Mouse (Mus musculus) embryonic stem cell, embryonic (primary cell): Measurements from ENCODE around the gene Setd1a.

Source experiments
- CTCF ChIA-PET, 4 experiments: fragments of 300-600 bp in 2 of 4; fragments of 350-600 bp in 2 of 4; sonication (Branson Sonifier 250); formaldehyde crosslinking; loops; one replicate each; lab custom pipeline; 2022; ENCODE audit warnings: inconsistent platforms in 2 of 4; lab: Charles Lee
- POLR2A ChIA-PET, 4 experiments: fragments of 300-600 bp in 2 of 4; fragments of 350-600 bp in 2 of 4; sonication (Branson Sonifier 250); formaldehyde crosslinking; loops; one replicate each; lab custom pipeline; 2022; ENCODE audit warnings: antibody characterized with exemption in 4 of 4, inconsistent platforms in 1 of 4; lab: Charles Lee

The Setd1a gene

GRCm38 (mm10) chr7:127822494-127822893, 46.0 kb downstream of the Setd1a start:
- ChIA-PET POLR2A (interaction anchor here in 2 of 4 experiments (0.8 to 1.9 kb wide), 3 partner anchors 15 to 47 kb away, joined by 3 to 4 read pairs (median 4); no protein-coding TSS in a partner anchor), CTCF (interaction anchor here in 3 of 4 experiments (0.5 to 1.0 kb wide), 5 partner anchors 15 to 113 kb away, joined by 3 to 21 read pairs (median 4); partner anchors contain the start of gene Vkorc1 (in 1 of the 3))

- POLR2A ChIA-PET, result interaction anchor here in 3 of 4 experiments (0.6 to 1.9 kb wide), 12 partner anchors 14 to 182 kb away, joined by 3 to 4 read pairs (median 3); no protein-coding TSS in a partner anchor
- CTCF ChIA-PET, result interaction anchor here in 3 of 4 experiments (0.5 to 1.6 kb wide), 11 partner anchors 8 to 121 kb away, joined by 3 to 7 read pairs (median 3); partner anchors contain the start of genes Hsd3b7 (in 2 of the 3) and Vkorc1 (in 1 of the 3)
Observed at GRCm38 (mm10) chr7:127823236-127824171, 47.0 kb downstream of the Setd1a start.

- ChIA-PET CTCF (interaction anchor here (0.5 to 1.6 kb wide), 14 partner anchors 9 to 233 kb away, joined by 3 to 7 read pairs (median 3); partner anchors contain the start of gene Hsd3b7 (in 1 of the 4)), POLR2A (interaction anchor here in 3 of 4 experiments (0.5 to 1.9 kb wide), 13 partner anchors 16 to 181 kb away, joined by 3 to 4 read pairs (median 3); no protein-coding TSS in a partner anchor)
Observed at GRCm38 (mm10) chr7:127824176-127824871, 47.9 kb downstream of the Setd1a start, which contains the start of the genes Stx4a and Stx1b. Gene Stx4a, plus strand, starts transcription at chr7:127824294. Gene Stx1b, minus strand, starts transcription at chr7:127824549.

GRCm38 (mm10) chr7:127835550-127835949, 59.1 kb downstream of the Setd1a start:
- CTCF ChIA-PET, result no interaction called here
- POLR2A ChIA-PET, result no interaction called here

GRCm38 (mm10) chr7:127837473-127837872, 61.0 kb downstream of the Setd1a start:
- ChIA-PET POLR2A (interaction anchor here in 2 of 4 experiments (0.6 to 2.2 kb wide), 11 partner anchors 9 to 49 kb away, joined by 3 to 5 read pairs (median 4); no protein-coding TSS in a partner anchor), CTCF (interaction anchor here (0.6 to 1.5 kb wide), 7 partner anchors 12 to 180 kb away, joined by 3 to 21 read pairs (median 3); no protein-coding TSS in a partner anchor)

- CTCF ChIA-PET, result interaction anchor here (0.6 to 1.5 kb wide), 7 partner anchors 11 to 181 kb away, joined by 3 to 8 read pairs (median 3); no protein-coding TSS in a partner anchor
Observed at GRCm38 (mm10) chr7:127837878-127838277, 61.4 kb downstream of the Setd1a start.

GRCm38 (mm10) chr7:127840031-127840430, 63.6 kb downstream of the Setd1a start:
- ChIA-PET CTCF (interaction anchor here in 3 of 4 experiments (0.6 to 2.2 kb wide), 7 partner anchors 9 to 1008 kb away, joined by 3 to 13 read pairs (median 4); partner anchors contain the start of gene Hsd3b7 (in 1 of the 3)), POLR2A (interaction anchor here in 3 of 4 experiments (0.6 to 3.5 kb wide), 28 partner anchors 9 to 273 kb away, joined by 3 to 16 read pairs (median 6); partner anchors contain the start of genes Fus (in 2 of the 3), Zfp646 (in 2 of the 3), Zfp668 (in 2 of the 3) and Ctf1 (in 1 of the 3))

More at GRCm38 (mm10) chr7:127837878-127838277, 61.4 kb downstream of the Setd1a start:
- POLR2A ChIA-PET, result interaction anchor here in 3 of 4 experiments (0.6 to 2.2 kb wide), 11 partner anchors 8 to 54 kb away, joined by 3 to 5 read pairs (median 4); no protein-coding TSS in a partner anchor

GRCm38 (mm10) chr7:127840886-127841285, 64.4 kb downstream of the Setd1a start:
- POLR2A ChIA-PET, result interaction anchor here in 3 of 4 experiments (0.5 to 3.5 kb wide), 70 partner anchors 8 to 495 kb away, joined by 3 to 16 read pairs (median 4); partner anchors contain the start of genes Zfp646 (in 3 of the 3), Fus (in 2 of the 3), Kat8 (in 2 of the 3) and Setd1a (in 2 of the 3)
- CTCF ChIA-PET, result interaction anchor here in 3 of 4 experiments (0.6 to 2.2 kb wide), 16 partner anchors 10 to 253 kb away, joined by 3 to 14 read pairs (median 4); partner anchors contain the start of genes Ccdc189 (in 1 of the 3), Hsd3b7 (in 1 of the 3), Rnf40 (in 1 of the 3) and Zfp646 (in 1 of the 3)

GRCm38 (mm10) chr7:127841340-127842000, 65.0 kb downstream of the Setd1a start:
- ChIA-PET CTCF (interaction anchor here (0.5 to 2.2 kb wide), 16 partner anchors 11 to 253 kb away, joined by 3 to 14 read pairs (median 4); partner anchors contain the start of genes Bcl7c (in 1 of the 4), Ccdc189 (in 1 of the 4), Hsd3b7 (in 1 of the 4) and Rnf40 (in 1 of the 4)), POLR2A (interaction anchor here in 3 of 4 experiments (0.5 to 3.5 kb wide), 73 partner anchors 8 to 496 kb away, joined by 3 to 16 read pairs (median 4); partner anchors contain the start of genes Fus (in 2 of the 3), Kat8 (in 2 of the 3), Setd1a (in 2 of the 3) and Zfp646 (in 2 of the 3))

- ChIA-PET CTCF (interaction anchor here in 3 of 4 experiments (0.6 to 1.9 kb wide), 7 partner anchors 19 to 165 kb away, joined by 3 to 14 read pairs (median 3); partner anchors contain the start of genes Bcl7c (in 1 of the 3) and Zfp646 (in 1 of the 3)), POLR2A (interaction anchor here in 3 of 4 experiments (0.5 to 3.5 kb wide), 41 partner anchors 8 to 396 kb away, joined by 3 to 16 read pairs (median 5); partner anchors contain the start of genes Fus (in 2 of the 3), Zfp646 (in 2 of the 3), 9130023H24Rik (in 1 of the 3) and Ctf1 (in 1 of the 3))
Observed at GRCm38 (mm10) chr7:127842001-127842718, 65.7 kb downstream of the Setd1a start.
